Mouse (Mus musculus): ENCODE measurements around the gene Stk38l. TPM values are rescaled to one million over a fixed set of nuclear protein-coding genes. Genes with fewer than 3 reads are reported as not detected.

Gene Stk38l
- polyA plus RNA-seq (2014; fragmentation: Nextera tagmentation; extraction: Ambion mirVana): 21.8 and 21.9 TPM in 2 replicates

DNA sequence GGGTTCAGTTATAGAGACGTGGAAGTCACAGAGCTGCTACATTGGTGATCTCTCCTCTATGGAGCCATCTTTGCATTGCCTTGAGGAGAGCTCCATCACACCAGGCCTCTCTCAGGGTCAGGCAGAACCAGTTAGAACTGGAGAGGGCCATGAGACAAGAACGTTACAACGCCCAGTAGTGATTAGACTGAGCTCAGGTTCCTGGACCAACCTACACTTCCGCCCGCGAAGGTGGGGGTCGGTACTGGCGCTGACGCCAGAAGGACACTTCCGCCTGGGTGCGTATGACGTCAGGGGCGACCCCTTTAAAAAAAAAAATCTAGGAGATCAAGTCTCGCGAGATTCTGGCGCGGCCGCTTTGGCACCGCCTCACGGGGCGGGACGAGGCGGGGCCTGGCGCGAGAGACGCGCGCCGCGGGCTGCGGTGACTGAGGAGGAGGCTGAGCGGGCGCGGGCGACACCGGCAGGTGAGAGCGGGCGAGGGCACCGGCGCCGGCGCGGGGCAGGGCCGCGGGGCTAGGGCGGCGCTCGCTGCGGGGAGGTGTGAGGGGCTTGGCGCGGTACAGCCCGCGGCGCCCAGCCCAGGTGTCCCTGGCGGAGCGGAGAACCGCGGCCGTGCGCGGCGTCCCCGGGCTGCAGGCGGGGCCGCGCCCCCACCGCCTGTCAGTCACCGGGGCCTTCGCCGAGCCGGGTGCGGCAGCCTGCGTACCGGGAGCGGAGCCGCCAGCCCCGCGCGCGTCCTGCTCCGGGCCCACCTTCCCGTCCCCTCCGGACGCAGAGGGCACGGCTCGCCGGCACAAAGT lies at the start of gene Stk38l:
TSS of gene Stk38l (plus strand) at position 415 of the 803 bp plus-strand sequence.
- Histone ChIP-seq H3K9me3 (ENCODE audit: control insufficient read depth, low read length) (no peaks in the 10 kb centered on the region), H3K4me1 (replicated peaks; ENCODE audit: control insufficient read depth, insufficient read depth, low read length) (peaks cover 2% of the 10 kb centered on the region; the same call in 1 of the 2 replicates), H3K27ac (ENCODE audit: low read depth) (peak within 1 kb of the TSS; percentile 78), H3K27me3 (replicated peaks; ENCODE audit: control insufficient read depth, insufficient read depth, low read length) (no peaks in the 10 kb centered on the region), H3K4me3 (ENCODE audit: low read depth, low read length) (peak within 1 kb of the TSS; percentile 91), H3K9ac (ENCODE audit: low read length) (peak within 1 kb of the TSS; percentile 76), H3K4me2 (ENCODE audit: low read length) (peak within 1 kb of the TSS; percentile 85), H3K36me3 (ENCODE audit: control insufficient read depth, insufficient read depth, low read length) (no peaks in the 10 kb centered on the region)
- WGBS: 2% methylated on average over 80 of the region's 87 CpGs
- ATAC-seq (replicated peaks; ENCODE audit: low FRiP score, low TSS enrichment, low read depth): peak; percentile 97
- peak; percentile 98 for DNase-seq (ENCODE audit: low spot score)

DNA sequence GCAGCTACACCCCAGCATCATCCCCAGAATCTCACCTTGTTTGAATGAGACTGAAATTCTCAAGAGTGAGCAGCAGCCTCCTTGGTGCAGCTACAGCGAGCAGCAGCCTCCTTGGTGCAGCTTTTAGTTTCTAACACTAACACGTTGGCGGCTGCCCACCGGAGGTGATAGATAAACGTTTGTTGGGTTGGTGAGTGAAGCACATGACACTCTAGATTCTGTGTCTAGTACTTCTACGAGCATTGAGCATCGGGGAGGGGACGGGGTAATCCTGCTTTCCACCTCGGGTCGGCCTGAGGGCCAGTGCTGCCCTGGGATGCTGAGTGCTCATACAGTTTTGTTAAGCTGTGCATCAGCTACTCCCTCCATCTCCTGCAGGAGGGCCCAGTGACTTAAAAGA lies 47.9 kb upstream of the Stk38l start:
- DNase-seq (ENCODE audit: low spot score): no peak
- WGBS: 76% methylated on average over 10 of the region's 10 CpGs
- no peak for ATAC-seq (replicated peaks; ENCODE audit: low FRiP score, low TSS enrichment, low read depth)
- Histone ChIP-seq H3K4me2 (ENCODE audit: low read length) (no peak overlapping the region), H3K4me1 (replicated peaks; ENCODE audit: control insufficient read depth, insufficient read depth, low read length) (no peaks in the 10 kb centered on the region), H3K4me3 (ENCODE audit: low read depth, low read length) (no peak overlapping the region), H3K36me3 (ENCODE audit: control insufficient read depth, insufficient read depth, low read length) (no peaks in the 10 kb centered on the region), H3K27ac (ENCODE audit: low read depth) (no peak overlapping the region), H3K27me3 (replicated peaks; ENCODE audit: control insufficient read depth, insufficient read depth, low read length) (no peaks in the 10 kb centered on the region), H3K9me3 (ENCODE audit: control insufficient read depth, low read length) (peaks cover 8% of the 10 kb centered on the region; the same call in 1 of the 2 replicates), H3K9ac (ENCODE audit: low read length) (no peak overlapping the region)

DNA sequence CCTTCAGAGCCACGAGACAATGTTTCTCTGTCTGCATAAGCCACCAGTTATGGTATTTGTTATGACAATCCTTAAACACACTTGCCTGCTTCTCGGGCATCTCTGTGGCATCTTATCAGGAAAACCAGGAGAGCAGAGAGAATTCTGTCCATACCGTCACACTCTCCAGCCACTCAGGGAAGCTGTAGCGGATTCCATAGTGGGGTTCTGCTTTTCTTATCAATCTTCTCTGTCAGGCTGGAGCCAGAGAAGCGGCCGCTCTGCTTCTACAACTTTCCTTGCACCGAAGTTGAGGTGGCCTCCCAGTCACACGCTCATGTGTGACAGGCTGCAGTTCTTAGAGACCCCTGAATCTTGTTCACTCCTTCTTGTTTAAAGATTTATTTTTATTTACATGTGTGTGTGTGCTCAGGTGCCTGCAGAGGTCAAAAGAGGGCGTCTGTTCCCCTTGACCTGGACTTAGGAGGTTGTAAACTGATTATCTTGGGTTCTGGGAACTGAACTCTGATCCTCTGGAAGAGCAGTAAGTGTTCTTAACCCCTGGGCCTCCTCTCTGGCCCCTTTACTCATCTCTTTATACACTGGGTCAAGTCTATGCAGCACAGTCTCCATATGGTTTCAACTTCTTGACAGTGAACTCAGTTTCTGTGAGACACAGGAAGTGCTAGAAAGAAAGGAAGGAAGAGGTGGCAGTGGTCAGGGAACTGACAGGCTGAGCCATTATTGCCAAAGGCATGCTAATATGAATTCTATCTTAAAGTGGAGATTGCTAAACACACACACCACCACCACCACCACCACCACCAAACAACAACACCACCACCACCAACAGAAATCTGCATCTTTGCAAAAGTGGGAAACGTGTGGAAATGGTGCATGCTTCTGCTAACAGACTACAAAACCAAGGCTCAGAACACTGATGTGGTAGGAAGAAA lies 46.4 kb upstream of the Stk38l start:
- H3K27me3 ChIP-seq (replicated peaks; ENCODE audit: control insufficient read depth, insufficient read depth, low read length): no peaks in the 10 kb centered on the region
- peaks cover 8% of the 10 kb centered on the region; the same call in 1 of the 2 replicates for H3K9me3 ChIP-seq (ENCODE audit: control insufficient read depth, low read length)
- H3K4me2 ChIP-seq (ENCODE audit: low read length): no peak overlapping the region
- no peaks in the 10 kb centered on the region for H3K36me3 ChIP-seq (ENCODE audit: control insufficient read depth, insufficient read depth, low read length)
- no peak overlapping the region for H3K27ac ChIP-seq (ENCODE audit: low read depth)
- no peak overlapping the region for H3K4me3 ChIP-seq (ENCODE audit: low read depth, low read length)
- no peaks in the 10 kb centered on the region for H3K4me1 ChIP-seq (replicated peaks; ENCODE audit: control insufficient read depth, insufficient read depth, low read length)
- DNase-seq (ENCODE audit: low spot score) (no peak), ATAC-seq (replicated peaks; ENCODE audit: low FRiP score, low TSS enrichment, low read depth) (no peak)
- 33% methylated on average over 10 of the region's 10 CpGs for WGBS
- no peak overlapping the region for H3K9ac ChIP-seq (ENCODE audit: low read length)

DNA sequence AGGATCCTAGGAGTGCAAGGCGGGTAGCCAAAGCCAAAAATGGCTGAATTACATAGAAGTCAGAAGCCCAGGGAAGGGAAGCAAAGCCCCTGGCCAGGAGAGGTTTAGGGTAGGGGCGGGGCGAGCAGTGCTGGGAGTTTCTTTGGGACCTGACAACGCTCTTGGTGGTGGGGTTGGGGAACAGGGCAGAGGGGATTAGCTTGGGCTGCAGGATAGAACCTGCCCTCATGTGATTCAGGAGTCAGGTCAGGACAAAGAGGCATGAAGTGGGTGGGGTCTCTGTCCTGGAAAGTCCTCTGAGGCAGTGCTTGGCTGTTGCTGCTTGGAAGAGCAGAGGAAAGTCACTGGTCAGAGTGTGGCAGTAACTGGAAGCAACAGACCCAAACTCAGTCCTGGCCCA lies 40.9 kb upstream of the Stk38l start:
- ATAC-seq (replicated peaks; ENCODE audit: low FRiP score, low TSS enrichment, low read depth) (no peak), DNase-seq (ENCODE audit: low spot score) (no peak)
- Histone ChIP-seq H3K9ac (ENCODE audit: low read length) (no peak overlapping the region), H3K27ac (ENCODE audit: low read depth) (no peak overlapping the region), H3K9me3 (ENCODE audit: control insufficient read depth, low read length) (peaks cover 8% of the 10 kb centered on the region; the same call in 1 of the 2 replicates), H3K4me2 (ENCODE audit: low read length) (no peak overlapping the region), H3K4me1 (replicated peaks; ENCODE audit: control insufficient read depth, insufficient read depth, low read length) (0 out of 2 replicates have a peak, but pooled peaks cover 2% of the 10 kb centered on the region), H3K4me3 (ENCODE audit: low read depth, low read length) (no peak overlapping the region), H3K27me3 (replicated peaks; ENCODE audit: control insufficient read depth, insufficient read depth, low read length) (no peaks in the 10 kb centered on the region), H3K36me3 (ENCODE audit: control insufficient read depth, insufficient read depth, low read length) (no peaks in the 10 kb centered on the region)
- 68% methylated on average over 4 of the region's 4 CpGs for WGBS

DNA sequence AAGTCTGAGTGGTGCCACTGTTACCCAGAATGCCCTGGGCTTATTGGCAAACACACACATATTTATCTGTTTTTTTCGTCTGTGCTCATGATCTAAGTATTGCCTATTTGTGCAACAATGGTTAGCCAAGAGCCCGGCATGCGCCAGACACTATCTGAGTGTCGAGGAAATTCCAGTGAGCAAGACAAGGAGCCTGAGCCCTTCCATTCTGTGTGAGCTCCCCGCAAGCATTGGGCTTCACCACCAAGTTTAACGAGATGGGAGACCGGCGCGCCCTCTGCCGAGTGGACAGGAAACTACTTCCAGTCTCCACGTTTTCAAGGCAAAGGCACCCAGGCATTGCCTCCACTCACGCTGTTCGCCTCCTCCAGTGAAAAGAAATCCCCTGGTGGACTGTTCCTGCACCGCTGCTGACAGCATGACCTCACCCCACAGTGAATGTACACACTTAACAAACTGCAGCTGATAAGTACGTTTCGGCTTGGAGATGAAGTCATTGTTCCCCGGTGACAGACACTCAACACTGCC lies 39.0 kb upstream of the Stk38l start:
- ATAC-seq (replicated peaks; ENCODE audit: low FRiP score, low TSS enrichment, low read depth): peak; percentile 85
- Histone ChIP-seq H3K4me2 (ENCODE audit: low read length) (no peak overlapping the region), H3K4me3 (ENCODE audit: low read depth, low read length) (no peak overlapping the region), H3K27me3 (replicated peaks; ENCODE audit: control insufficient read depth, insufficient read depth, low read length) (no peaks in the 10 kb centered on the region), H3K9me3 (ENCODE audit: control insufficient read depth, low read length) (no peaks in the 10 kb centered on the region), H3K27ac (ENCODE audit: low read depth) (no peak overlapping the region), H3K36me3 (ENCODE audit: control insufficient read depth, insufficient read depth, low read length) (no peaks in the 10 kb centered on the region), H3K4me1 (replicated peaks; ENCODE audit: control insufficient read depth, insufficient read depth, low read length) (0 out of 2 replicates have a peak, but pooled peaks cover 2% of the 10 kb centered on the region), H3K9ac (ENCODE audit: low read length) (no peak overlapping the region)
- WGBS: 71% methylated on average over 17 of the region's 17 CpGs
- peak; percentile 59 for DNase-seq (ENCODE audit: low spot score)

DNA sequence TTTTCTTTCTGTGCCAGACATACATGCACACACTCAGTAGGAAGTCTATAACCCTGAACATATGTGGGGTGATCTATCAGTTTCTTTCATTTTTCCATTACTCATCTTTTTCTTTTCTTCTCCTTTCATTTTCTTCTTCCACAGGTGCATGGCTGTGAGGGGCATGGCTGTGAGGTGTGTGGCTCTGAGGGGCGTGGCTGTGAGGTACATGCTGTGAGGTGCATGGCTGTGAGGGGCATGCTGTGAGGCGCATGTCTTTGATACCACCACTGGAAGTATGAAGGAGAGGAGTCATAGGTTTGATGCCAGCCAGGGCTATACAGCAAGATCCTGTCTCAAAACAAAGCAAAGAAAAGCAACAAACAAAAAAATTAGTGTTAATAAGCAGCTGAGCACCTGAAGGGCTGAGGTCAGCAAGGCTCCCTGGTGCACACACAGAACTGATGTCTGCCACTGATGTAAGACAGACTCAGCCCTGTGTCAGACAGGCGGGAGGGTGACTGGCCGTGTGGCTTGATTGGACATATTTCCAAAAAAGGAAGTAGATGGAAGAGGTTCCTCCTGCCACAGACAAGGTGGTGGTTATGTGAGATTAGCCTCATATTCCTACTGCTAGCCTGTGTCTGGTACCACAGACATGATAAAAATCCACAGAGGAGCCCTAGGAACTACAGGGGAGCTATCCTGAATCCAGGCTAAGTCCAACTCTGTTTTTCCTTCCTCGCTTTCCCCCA lies 38.2 kb upstream of the Stk38l start:
- Histone ChIP-seq H3K27ac (ENCODE audit: low read depth) (no peak overlapping the region), H3K27me3 (replicated peaks; ENCODE audit: control insufficient read depth, insufficient read depth, low read length) (no peaks in the 10 kb centered on the region), H3K4me1 (replicated peaks; ENCODE audit: control insufficient read depth, insufficient read depth, low read length) (0 out of 2 replicates have a peak, but pooled peaks cover 2% of the 10 kb centered on the region), H3K36me3 (ENCODE audit: control insufficient read depth, insufficient read depth, low read length) (no peaks in the 10 kb centered on the region), H3K9me3 (ENCODE audit: control insufficient read depth, low read length) (no peaks in the 10 kb centered on the region), H3K4me3 (ENCODE audit: low read depth, low read length) (no peak overlapping the region), H3K9ac (ENCODE audit: low read length) (no peak overlapping the region), H3K4me2 (ENCODE audit: low read length) (no peak overlapping the region)
- 0 out of 2 replicates have a peak, but pooled peaks have one; percentile 50 for ATAC-seq (replicated peaks; ENCODE audit: low FRiP score, low TSS enrichment, low read depth)
- 64% methylated on average over 5 of the region's 5 CpGs for WGBS
- DNase-seq (ENCODE audit: low spot score): no peak

DNA sequence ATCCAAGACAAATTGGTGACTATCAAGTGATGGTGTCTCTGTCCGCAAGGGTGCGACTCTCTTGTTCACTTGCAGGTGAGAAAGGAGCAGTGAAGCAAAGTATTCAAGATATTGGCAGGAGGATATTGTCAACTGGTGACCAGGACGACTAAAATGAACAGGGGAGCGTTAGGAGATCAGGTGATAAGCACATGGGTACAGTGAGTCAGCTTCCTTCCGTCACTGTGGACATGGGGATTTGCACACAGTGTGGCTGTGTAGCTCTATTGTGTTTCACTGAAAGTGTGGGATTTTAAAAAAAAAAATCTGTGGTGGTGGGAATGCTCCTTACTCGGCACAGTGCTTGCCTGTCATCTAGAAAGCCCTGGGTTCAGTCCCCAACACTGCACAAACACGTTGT lies 36.8 kb upstream of the Stk38l start:
- H3K4me2 ChIP-seq (ENCODE audit: low read length): no peak overlapping the region
- no peak overlapping the region for H3K27ac ChIP-seq (ENCODE audit: low read depth)
- H3K9ac ChIP-seq (ENCODE audit: low read length): no peak overlapping the region
- no peaks in the 10 kb centered on the region for H3K36me3 ChIP-seq (ENCODE audit: control insufficient read depth, insufficient read depth, low read length)
- no peak for ATAC-seq (replicated peaks; ENCODE audit: low FRiP score, low TSS enrichment, low read depth)
- no peaks in the 10 kb centered on the region for H3K27me3 ChIP-seq (replicated peaks; ENCODE audit: control insufficient read depth, insufficient read depth, low read length)
- no peak for DNase-seq (ENCODE audit: low spot score)
- no peak overlapping the region for H3K4me3 ChIP-seq (ENCODE audit: low read depth, low read length)
- no peaks in the 10 kb centered on the region for H3K9me3 ChIP-seq (ENCODE audit: control insufficient read depth, low read length)
- 0 out of 2 replicates have a peak, but pooled peaks cover 2% of the 10 kb centered on the region for H3K4me1 ChIP-seq (replicated peaks; ENCODE audit: control insufficient read depth, insufficient read depth, low read length)
- 89% methylated on average over 7 of the region's 7 CpGs for WGBS

DNA sequence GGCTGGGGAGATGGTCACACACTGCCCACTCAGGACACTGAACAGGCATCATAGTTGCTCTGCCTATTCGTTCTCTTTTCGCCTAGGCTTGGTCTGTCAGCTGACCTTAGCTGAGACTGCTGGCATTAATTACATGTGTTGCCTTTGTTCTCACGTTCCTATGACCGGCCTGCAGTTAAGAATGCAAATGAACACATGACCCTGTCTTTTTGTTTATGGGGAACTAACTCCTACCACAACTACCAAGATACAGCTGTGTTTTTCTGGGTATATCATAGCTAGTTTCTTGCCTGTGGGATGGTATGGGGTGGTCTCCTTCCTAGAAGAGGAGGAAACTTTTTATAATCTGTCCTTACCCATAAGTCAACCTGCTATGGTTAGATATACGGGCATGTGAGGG lies 35.9 kb upstream of the Stk38l start:
- no peak for ATAC-seq (replicated peaks; ENCODE audit: low FRiP score, low TSS enrichment, low read depth)
- no peaks in the 10 kb centered on the region for H3K27me3 ChIP-seq (replicated peaks; ENCODE audit: control insufficient read depth, insufficient read depth, low read length)
- no peak for DNase-seq (ENCODE audit: low spot score)
- WGBS: 91% methylated on average over 5 of the region's 5 CpGs
- H3K27ac ChIP-seq (ENCODE audit: low read depth): no peak overlapping the region
- 0 out of 2 replicates have a peak, but pooled peaks cover 2% of the 10 kb centered on the region for H3K4me1 ChIP-seq (replicated peaks; ENCODE audit: control insufficient read depth, insufficient read depth, low read length)
- H3K4me3 ChIP-seq (ENCODE audit: low read depth, low read length): no peak overlapping the region
- no peaks in the 10 kb centered on the region for H3K9me3 ChIP-seq (ENCODE audit: control insufficient read depth, low read length)
- no peaks in the 10 kb centered on the region for H3K36me3 ChIP-seq (ENCODE audit: control insufficient read depth, insufficient read depth, low read length)
- no peak overlapping the region for H3K9ac ChIP-seq (ENCODE audit: low read length)
- no peak overlapping the region for H3K4me2 ChIP-seq (ENCODE audit: low read length)
